Mouse (Mus musculus): ENCODE measurements around the gene Kctd11.

GRCm38 (mm10) chr11:69880506-69880852 lies 727 bp downstream of the Kctd11 start:
- TF ChIP-seq POLR2A (IDR thresholded peaks at IDR 0.05; ENCODE audit: low read depth, low read length) (no peak), POLR2AphosphoS2 (IDR thresholded peaks at IDR 0.05; ENCODE audit: low read depth, low read length) (no peak), CTCF (conservative IDR thresholded peaks at IDR 0.05 in 1 of 2, IDR thresholded peaks at IDR 0.05 in 1 of 2; ENCODE audit: low read depth in 2 of 2, low read length in 2 of 2) (peak; percentile 89 to 92), USF1 (IDR thresholded peaks at IDR 0.05; ENCODE audit: low read depth, low read length) (no peak; the same call in 1 of the 2 replicates), TCF12 (IDR thresholded peaks at IDR 0.05; ENCODE audit: low read depth, low read length) (no peak), EP300 (IDR thresholded peaks at IDR 0.05; ENCODE audit: low read length) (no peak), TBP (conservative IDR thresholded peaks at IDR 0.05; ENCODE audit: low read depth, low read length) (no peak), HCFC1 (IDR thresholded peaks at IDR 0.05; ENCODE audit: low read depth, low read length) (no peak; the same call in 1 of the 2 replicates), IRF4 (IDR thresholded peaks at IDR 0.05; ENCODE audit: low read depth, low read length) (peak; percentile 21; the same call in 1 of the 2 replicates), ZMIZ1 (IDR thresholded peaks at IDR 0.05; ENCODE audit: low read depth, low read length) (no peak), MAFK (IDR thresholded peaks at IDR 0.05; ENCODE audit: insufficient replicate concordance, low read length) (peak; percentile 99)
